Mouse (Mus musculus) urinary bladder, postnatal 36 days (tissue): ENCODE data around the gene Marf1.
"Not testable (repeated sequence)": the region's sequence is repeated elsewhere in the genome, so short reads cannot be mapped to it uniquely, and the experiment has no call there.

ENCODE experiments used
- DNase-seq, 2 experiments: peaks; one replicate each; pipeline ENCODE4 v3.0.0; 2022; ENCODE audit warnings: low spot score in 2 of 2, mixed read lengths in 1 of 2

Marf1 gene

GRCm38 (mm10) chr16:14068701-14069100 is 94.5 kb downstream of the Marf1 start:
- not testable (repeated sequence) for DNase-seq

GRCm38 (mm10) chr16:14066571-14066970 is 96.6 kb downstream of the Marf1 start:
- not testable (repeated sequence) for DNase-seq

- no peak for DNase-seq
These were observed 103.3 kb downstream of the Marf1 start for GRCm38 (mm10) chr16:14059869-14060268.
